Mouse (Mus musculus) brain, embryonic 18.5 days (tissue): ENCODE measurements around the gene Rtp3.

Experiments
- DNase-seq: peaks from one replicate; pipeline ENCODE4 v3.0.0-alpha.2; 2012; ENCODE audit warnings: low read depth, low spot score

Rtp3 gene

DNA sequence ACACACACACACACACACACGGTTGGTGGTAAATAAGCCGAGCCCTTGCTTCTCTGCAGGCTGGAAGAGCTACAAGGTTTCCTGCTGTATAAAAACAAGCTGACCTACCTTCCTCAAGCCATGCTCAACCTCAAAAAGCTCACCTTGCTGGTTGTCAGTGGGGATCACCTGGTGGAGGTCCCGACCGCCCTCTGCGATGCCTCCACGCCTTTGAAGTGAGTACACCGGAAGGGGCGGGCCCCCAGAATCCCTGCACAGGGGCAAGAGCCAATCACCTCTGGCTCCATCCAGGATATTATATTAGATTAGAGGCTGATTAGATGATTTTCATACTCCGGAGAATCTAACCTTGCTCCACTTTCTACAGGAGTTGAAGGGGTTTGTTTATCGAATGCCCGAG is 11.0 kb downstream of the Rtp3 start:
- no peak for DNase-seq

DNA sequence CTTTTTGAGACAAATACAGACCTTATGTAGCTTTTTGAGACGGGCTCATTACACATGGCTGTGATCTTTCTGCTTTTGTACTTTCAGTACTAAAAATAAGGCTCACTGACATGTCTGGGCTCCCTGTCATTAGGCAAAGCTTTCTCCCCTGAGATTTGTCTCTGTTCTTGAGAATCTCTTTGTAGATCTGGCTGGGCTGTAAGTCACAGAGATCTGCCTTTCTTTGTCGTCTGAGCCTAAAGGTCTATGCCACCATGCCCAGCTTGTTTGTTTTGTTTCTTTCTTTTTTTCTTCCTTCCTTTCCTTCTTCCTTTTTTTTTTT is 24.5 kb downstream of the Rtp3 start:
- DNase-seq, result no peak

- no peak for DNase-seq
Observed at GRCm38 (mm10) chr9:110965062-110965909, 25.1 kb downstream of the Rtp3 start.

- DNase-seq, result no peak
Observed at GRCm38 (mm10) chr9:110963566-110964115, 26.7 kb downstream of the Rtp3 start.

DNA sequence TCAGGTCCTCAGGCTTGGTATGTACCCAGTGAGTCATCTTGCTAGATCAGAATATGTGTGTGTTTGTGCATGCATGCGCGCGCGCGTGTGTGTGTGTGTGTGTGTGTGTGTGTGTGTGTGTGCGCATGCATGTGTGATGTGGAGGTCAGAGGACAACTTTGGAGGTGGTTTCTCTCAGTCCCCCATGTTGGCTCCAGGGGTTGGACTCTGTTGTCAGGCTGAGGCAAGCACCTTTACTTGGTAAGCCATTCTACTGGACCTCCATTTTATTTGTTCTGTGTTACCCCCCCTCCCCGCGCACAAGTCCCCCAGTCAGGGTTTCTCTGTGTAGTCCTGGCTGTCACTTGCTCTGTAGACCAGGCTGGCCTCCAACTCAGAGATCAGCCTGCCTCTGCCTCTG is 29.0 kb downstream of the Rtp3 start:
- no peak for DNase-seq

GRCm38 (mm10) chr9:110960230-110961149 is 29.9 kb downstream of the Rtp3 start:
- DNase-seq, result no peak

GRCm38 (mm10) chr9:110959669-110960068 is 30.7 kb downstream of the Rtp3 start:
- DNase-seq, result no peak

GRCm38 (mm10) chr9:110955962-110956361 is 34.4 kb downstream of the Rtp3 start:
- no peak for DNase-seq

DNA sequence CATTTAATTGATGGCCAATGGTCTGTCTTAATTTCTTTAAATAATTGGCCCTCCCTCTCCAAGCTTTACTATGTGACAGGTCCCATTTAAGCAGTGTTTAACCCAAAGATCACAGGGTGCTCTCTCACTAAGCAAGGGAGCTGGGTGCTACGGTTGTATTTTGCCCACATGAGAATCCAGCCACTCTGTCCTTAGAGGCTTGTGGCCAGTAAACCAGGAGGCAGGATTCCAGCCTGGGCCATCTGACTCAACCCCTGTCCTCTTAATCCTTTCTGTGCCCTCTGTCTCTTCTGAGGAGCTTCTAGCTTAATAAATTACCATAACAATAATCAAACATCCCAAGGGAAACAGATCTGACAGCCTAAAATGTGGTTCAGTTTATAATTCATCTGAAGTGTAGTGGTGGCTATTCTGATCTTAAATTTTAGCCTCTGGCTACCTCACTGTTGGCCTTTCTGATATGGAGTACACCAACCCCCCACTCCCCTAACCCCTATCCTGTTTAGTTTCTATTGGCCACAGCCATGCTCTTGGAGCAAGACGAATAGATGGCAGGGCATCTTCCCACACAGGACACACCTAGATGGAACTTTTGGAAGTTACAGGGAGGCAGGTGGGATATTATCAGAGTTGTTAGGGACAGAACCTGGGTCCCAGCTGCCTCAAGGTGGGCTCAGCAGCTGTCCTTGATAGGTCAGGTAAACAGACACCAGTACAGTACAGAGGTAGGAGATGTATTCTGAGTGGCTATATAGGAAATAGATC is 35.5 kb downstream of the Rtp3 start:
- DNase-seq, result no peak

GRCm38 (mm10) chr9:110953550-110954461 is 36.6 kb downstream of the Rtp3 start:
- peak; percentile 57 for DNase-seq

DNA sequence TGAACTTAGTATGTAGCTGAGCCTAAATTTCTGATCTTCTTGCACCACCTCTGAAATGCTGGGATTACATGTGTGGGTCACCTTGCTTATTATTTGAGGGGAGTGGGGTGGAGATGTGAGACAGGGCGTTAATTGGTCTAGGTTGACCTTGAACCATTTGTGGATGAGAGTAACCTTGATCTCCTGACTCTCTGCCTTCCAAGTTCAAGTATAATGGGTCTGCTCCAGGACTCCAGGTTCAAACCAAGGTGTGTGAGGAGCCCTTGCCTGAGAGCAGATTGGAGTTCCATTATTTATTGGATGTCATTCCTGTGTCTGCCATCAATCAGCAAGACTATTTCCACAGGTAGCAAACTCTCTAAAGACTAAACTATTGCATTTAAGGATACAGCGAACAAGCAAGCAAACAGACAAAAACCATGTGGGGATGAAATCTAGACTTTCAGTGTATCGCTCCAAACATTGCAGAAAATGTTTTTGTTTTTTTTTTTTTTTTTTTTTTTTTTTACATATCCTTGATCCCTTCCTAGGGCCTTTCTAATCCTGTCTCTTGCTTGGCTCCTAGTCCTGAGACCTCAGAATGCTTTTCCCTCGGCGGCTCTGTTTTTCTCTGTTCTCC is 37.3 kb downstream of the Rtp3 start:
- no peak for DNase-seq

- no peak for DNase-seq
Observed at GRCm38 (mm10) chr9:110952398-110952797, 38.0 kb downstream of the Rtp3 start.

DNA sequence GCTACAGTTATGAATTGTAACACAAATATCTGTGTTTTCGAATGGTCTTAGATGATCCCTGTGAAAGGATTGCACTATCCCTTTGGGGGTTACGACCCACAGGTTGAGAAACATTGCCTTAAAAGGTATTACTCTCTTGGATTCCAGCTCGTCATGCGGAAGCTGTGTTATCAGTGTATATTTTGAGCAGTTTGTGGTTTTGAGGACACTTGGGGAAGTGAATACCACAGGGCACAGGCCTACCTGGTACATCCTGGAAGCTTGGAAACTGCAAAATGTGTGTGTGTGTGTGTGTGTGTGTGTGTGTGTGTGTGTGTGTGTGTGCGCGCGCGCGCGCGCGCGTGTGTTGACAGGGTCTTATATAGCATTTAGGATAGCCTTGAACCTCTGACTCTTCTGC is 38.5 kb downstream of the Rtp3 start:
- no peak for DNase-seq

DNA sequence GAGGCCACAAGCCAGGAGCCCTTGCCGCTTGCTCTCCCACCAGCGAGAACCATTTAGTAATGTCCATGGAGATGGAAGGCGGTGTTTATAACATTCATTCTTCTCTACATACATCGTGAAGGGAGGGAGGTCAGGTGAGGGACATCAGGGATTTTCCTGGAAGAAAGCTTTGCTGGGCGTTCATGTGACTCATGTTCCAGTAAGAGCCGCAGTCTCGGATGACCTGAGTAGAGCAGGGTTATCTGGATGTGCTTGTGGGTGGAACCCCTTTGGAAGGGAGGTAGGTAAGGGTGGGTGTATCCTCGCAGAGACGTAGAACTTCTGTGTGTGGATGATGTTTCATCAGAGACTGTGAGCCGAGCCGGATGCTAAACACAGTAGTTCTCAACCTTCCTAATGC is 39.0 kb downstream of the Rtp3 start, which contains the start of gene Lrrc2:
TSS of gene Lrrc2 (plus strand) at position 149 of the 400 bp plus-strand sequence.
- DNase-seq, result no peak

DNA sequence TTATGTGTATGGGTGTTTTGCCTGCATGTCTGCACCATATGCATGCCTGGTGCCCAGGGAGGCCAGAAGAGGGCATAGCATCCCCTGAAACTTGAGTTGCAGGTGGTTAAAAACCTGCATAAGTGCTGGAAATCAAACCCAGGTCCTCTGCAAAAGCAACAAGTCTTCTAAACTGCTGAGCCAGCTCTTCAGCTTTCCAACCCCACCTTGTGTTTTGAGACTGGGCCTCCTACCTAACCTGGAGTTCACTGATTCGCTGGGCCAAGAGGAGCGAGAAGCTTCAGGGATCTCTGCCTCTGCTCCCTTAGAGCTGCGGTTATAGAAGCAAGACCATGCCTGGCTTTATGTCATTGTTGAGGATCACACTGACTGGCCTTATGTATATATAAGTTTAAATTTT is 40.3 kb downstream of the Rtp3 start:
- no peak for DNase-seq

- DNase-seq, result no peak
Observed at GRCm38 (mm10) chr9:110948813-110949310, 41.5 kb downstream of the Rtp3 start.

GRCm38 (mm10) chr9:110947900-110948299 is 42.5 kb downstream of the Rtp3 start:
- DNase-seq, result no peak

- no peak for DNase-seq
Observed at GRCm38 (mm10) chr9:110947261-110947661, 43.1 kb downstream of the Rtp3 start.

DNA sequence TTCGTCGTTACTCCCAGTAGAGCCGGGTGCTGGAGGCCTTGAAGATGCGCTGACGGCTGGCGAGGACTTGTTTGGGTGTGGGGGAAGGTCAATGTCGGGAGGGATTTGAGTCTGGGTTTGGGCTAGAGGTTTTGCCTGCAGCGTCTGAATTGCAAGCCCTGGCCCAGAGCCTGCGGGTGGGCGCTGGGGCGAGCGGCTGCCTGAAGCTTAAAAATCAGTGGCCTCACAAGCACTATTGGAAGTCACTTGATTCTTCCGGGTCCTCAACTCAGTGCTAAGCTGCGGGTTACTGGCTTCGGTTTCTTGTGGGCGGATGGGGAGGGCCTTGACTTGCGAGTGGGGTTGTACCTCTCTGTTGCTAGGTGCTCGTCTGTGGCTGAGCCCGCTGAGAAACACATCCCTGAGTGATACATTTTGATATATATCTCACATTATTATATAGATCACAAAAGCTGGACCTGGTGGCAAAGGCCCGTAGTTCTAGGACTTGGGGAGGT is 43.8 kb downstream of the Rtp3 start:
- DNase-seq, result no peak

- DNase-seq, result no peak
Observed at GRCm38 (mm10) chr9:110945926-110946325, 44.5 kb downstream of the Rtp3 start, which contains the start of gene Tdgf1. TSS of gene Tdgf1 (minus strand) at chr9:110946158.
